Mouse (Mus musculus): ENCODE measurements at regions not wholly inside any gene's neighbourhood (a gene's known extent, or its start where the extent isn't known, plus 50 kb on each side); places are given as distances from the start of the nearest gene placed in this dataset.
A peak's percentile ranks its signal among the peaks of the same experiment; 100 is the strongest.

DNA sequence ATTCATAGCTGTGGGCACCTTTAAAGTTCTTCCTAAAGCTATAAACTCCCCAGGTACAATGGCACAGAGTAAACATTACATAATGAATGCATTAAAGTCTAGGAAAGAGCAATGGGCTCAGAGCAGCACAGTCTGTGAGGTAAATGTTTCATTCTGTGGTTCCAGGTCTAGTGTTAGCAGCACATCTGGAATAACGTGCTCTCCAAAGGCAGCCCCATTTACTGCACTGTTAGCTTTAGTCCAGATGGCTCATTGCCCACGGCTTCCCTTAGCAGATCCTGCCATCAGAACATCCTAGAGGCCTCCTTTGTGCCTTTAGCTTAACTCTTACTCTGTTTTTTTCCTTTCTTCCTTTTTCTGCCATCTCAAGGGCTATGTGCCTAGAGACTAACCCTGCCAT, 87.7 kb upstream of the Tspan7 start:
- intact Hi-C loops (cut with DNase I): no loop called here
- no peak for DNase-seq

DNA sequence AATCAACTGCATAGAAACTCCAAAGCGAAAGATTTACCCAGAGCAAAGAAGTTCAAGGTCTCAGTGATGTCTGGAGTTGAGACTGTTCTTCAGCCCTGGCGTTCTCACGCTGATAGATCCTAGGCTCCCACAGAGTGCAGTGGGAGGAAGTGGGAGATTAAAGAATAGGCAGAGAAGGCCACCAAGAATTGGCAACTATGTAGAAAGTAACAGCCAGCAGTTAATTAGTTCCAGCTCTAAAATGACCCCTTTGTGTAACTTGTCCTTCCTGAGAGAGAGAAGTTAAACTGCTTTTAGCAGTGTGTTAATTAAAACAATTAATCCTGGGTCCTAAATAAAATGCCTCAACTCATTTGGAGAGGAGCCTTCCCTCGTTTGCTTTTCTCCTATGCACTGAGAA, 73.7 kb upstream of the Tspan7 start:
- no peak for DNase-seq
- intact Hi-C loops (cut with DNase I): no loop called here

DNA sequence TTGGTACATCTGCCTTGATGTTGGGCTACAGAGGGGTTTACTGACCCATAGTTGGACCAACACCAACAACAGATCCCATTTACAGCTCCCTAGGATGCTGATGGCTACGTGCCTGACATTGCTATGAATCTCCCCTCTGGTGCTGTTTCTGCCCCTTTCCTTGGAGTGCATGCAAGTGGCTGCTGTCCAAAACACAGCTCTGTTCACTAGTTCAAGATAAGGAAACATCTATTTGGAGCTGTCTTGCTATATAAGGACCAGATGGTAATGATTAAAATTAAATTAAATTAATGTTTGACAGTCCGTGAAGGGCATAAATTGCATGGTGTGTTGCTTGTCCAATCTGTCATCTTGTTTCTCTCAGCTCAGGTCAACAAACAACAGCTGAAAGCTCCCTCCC, 62.5 kb upstream of the Tspan7 start:
- peak; percentile 83 for DNase-seq
- intact Hi-C loops (cut with DNase I): no loop called here
